Mouse (Mus musculus): ENCODE data around the gene Edf1. TPM values are rescaled to one million over a fixed set of nuclear protein-coding genes. Genes with fewer than 3 reads are reported as not detected.
"Not testable (repeated sequence)": the region's sequence is repeated elsewhere in the genome, so short reads cannot be mapped to it uniquely, and the experiment has no call there.

The Edf1 gene
- total RNA-seq (2022), result 100 to 1,000 TPM; 156 to 257 (median 210) TPM

DNA sequence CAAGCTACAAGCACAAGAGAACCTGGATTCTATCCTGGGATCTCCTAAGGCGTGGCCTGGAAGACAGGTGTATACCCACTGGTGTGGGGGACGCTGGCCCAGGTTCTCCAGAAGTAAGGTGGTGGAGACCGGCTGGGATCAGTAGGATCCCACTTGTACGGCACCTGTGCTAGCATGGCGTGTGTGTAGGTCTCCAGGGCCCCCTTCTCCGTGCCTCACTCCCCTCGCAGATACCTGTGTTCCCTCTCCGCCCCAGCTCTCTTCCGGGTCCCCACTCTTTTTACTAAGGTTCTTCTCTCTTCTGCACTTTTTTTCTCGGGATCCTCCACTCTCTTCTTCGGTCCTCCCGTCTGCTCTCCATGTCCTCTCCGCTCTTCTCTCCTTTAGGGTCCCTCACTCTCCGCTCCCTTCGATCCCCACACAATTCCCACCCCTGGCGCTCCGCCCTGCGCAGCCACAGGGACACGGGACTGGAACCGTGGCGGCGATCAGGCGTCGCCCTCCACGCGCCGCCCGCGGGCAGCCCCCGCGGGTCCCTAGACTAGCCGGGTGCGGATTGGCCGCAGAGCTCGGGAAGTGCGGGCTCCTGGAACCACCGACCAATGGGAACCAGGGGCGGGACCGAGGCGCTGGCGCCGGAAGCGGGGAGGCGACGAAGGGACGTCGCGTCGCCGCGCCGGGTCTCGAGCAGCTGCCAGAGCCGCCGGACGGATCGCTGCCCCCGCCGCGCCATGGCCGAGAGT lies at the start of gene Edf1:
Gene Edf1, plus strand, starts transcription at position 627 of the 743 bp plus-strand sequence.
- DNase-seq (ENCODE audit: low spot score), result peak; percentile 95

DNA sequence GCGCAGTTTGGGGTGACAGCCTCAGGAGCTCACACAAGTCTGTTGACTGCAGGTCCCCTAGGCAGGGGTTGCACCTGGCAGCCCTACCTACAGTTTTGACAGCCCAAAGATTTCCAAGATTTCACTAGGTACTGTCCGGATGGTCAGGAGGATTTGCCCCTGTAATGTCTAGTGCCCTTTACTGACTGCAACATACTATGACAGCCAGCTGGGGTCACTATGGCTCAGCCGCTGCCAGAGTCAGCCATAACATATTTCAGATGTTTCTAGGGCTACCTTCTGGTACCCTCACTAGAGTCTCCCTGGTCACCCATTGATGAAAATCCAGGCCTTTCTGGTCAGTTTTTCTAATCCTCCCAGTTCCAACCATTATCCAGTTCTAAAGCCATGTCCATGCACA lies 47.7 kb upstream of the Edf1 start:
- DNase-seq (ENCODE audit: low spot score), result no peak

DNA sequence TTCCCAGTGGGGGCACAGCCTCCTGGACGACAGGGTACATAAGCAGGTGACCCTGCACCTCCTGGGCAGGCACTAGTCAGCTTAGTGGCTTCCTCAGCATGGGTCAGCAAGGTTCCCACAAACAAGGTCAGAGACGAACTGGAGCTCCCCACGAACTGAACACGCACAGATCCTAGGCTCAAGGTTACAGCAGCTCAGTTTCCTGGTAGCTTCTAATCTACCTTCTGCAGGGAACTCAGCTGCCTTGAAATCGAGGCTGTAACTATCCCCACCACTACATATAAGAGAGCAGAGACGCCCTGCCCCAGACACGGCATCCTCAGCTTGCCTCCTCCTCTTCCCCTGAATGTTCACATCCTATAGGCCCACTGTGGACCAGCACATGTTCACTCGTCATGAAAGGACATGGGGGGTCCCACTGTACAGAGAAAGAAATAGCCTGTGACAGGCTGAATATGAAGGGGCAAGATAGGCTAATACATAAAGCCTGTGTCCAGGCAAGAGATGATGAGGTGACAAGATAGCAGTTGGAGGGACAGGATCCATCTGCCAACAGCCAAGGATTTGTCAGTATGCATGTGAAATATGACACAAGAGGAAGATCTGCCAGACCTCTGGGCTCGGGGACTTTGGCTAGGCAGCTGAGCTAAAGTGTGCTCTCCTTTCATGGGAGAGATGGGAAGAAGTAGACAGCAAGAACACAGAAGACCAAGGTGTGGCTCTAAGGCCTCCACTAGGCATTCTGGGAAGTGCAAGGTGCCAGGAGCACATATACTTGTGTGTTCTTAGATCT lies 30.9 kb upstream of the Edf1 start:
- no peak for DNase-seq (ENCODE audit: low spot score)

DNA sequence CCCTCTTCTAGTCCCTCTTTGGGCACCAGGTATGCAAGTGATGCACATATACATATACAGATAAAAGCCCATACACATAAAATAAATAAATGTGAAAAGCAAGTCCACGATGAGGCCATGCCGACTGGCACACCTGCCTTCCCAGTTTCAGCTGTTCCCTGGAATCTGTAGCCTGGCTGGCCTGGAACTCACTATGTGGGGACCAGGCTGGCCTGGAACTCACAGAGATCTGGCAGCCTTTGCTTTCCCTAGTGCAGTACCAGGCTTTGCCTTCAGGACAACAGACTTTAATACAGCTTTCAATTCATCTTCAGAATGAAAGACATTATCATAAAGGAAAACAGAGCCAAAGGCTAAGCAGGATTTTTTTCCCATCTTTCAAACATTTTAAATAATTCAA lies 23.9 kb upstream of the Edf1 start:
- no peak for DNase-seq (ENCODE audit: low spot score)

DNA sequence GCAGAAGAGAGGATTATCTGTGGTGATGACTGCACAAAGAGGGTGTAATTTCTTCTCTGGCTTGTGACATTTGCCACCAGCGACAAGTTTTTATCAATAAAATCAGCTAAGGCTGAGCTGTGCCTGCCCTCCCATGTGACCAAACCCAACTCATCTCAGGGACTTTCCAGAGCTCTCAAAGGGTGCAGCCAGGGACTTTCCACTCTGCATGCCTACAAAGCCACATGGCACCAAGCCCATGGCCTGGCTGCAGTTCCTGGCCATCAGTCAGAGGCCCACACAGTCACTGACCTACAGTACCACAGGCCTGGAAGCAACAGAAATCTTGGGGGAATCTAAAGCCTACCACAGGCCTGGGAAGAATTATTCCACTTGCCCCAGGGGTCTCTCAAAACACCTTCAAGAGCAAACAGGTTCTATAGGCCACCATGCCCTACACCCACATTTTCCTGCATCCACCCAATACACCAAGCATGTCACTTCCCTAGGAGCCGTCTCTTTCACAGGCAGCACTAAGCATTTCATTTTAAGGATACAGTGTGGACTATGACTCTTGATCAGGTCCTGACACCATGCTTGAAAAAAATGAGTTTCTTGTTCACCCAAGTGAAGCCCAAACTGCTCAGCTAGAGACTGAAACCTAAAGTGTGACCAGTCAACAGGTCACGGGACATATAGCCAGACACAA lies 23.3 kb upstream of the Edf1 start:
- peak; percentile 86 for DNase-seq (ENCODE audit: low spot score)

DNA sequence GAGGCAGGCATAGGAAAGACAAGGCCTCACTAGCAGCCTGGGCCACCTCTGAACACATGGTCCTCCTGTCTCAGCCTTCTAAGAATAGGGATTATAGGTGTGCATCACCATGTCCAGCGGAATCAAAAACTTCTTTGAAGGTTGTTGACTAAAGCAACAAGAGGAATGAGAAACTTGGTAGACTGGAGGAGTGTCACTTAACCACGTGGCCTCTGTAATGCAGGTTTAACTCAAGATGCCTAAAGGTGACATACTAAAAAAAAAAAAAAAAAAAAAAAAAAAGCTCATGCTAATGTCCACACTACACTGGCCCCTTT lies 22.8 kb upstream of the Edf1 start:
- no peak for DNase-seq (ENCODE audit: low spot score)

DNA sequence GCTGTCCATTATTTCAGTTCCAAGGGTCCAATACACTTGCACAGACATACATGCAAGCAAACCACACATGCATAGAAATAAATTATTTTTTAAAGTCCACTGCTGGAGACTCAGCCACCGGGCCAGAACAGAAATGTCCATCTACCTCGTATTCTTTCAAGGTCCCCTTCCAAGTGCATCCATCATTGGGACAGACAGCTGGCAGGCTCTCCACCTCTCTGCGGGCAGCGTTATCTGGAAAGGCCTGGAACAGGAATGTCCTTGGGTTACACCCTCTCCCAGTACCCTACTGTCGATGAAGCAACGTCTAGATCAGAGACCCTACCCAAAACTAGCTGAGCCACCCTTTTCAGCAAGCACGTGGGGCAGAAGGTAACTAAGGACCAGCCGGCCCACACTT lies 21.1 kb upstream of the Edf1 start:
- no peak for DNase-seq (ENCODE audit: low spot score)

DNA sequence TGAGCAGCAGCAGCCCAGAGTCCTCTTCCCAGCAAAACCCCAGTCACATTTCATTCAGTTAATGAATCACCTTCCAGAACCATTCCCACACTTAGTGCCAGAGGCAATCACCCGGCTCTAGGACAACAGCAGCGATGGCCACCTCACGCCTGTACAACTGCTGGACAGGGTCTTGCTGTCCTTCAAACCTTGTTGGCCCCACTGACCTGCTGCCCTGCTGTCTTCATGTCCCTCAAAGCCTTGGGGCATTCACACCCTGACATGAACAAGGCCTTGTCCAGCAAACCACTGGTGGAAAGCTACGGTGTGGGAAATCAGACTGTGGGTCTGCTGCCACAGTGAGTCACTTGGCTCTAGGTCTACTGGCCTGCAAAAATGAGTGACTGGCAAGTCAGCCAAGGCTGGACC lies 17.1 kb upstream of the Edf1 start:
- no peak for DNase-seq (ENCODE audit: low spot score)

DNA sequence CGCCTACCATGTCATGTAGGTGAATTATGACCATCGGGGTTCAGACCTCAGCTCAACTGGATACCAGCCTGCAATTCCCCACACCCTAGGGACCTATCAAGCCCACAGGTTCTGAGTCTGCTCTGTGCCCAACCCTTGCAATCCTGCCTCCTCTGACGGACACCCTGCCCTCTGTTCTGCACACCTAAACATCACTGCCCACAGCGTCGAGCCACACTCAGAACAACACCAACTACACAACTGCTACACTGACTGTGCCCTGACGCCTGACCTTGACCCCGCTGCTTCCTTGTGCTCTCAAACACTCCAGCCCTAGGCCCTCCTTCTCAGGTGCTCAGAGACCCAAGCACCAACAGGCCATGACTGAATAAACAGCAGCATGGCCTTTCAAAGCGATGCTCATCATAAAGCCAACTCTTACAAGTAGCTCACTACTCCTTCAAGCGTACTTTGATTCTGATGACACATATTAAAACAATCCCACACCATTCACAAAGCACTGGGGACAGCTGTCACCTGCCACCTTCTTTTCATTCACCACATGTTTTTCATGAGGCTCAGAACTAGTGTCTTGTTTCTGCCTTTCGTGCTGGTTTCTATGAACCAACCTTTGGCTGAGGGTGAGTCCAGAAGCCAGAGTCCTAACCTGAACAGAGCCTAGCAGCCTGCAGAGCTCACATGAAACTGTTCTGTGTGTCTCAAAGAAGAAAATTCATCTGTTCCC lies 15.8 kb upstream of the Edf1 start:
- DNase-seq (ENCODE audit: low spot score), result no peak

DNA sequence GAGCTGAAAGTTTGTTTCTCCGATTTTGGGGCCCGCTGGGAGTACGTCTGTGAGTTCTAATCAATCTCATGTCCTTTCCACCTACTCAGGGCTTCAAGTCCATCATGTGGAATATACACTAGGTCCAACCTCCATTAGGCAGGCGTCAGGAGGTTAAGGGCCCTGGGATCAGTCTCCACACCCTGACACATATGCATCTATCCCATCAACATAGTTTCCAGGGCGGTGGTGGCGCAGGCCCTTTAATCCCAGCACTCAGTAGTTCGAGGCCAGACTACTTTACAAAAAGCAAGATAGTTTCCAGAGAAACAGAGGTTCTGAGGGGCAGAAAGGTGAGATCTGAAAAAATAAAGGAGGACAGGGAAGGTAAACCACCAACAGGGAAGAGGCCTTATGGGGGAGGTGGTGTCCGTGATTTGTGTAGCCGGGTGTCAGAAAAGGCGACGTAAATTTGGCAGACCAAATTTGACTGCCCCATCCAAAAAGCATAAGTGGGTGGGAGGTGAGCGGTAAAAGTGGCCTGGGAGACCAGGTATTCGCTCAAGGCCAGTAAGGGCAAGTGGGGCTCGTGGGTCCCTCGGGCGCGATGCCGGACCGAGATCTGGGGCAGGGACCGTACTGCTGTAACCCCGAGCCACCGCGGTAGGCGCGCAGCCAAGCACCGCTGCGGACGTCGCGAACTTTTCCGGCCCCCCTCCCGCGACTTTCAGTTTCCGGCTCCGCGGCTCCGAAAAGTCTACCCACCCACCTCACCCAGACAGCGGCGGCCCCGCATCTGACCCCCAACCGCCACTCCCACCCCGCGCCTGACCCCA lies 11.4 kb upstream of the Edf1 start:
- DNase-seq (ENCODE audit: low spot score), result no peak

DNA sequence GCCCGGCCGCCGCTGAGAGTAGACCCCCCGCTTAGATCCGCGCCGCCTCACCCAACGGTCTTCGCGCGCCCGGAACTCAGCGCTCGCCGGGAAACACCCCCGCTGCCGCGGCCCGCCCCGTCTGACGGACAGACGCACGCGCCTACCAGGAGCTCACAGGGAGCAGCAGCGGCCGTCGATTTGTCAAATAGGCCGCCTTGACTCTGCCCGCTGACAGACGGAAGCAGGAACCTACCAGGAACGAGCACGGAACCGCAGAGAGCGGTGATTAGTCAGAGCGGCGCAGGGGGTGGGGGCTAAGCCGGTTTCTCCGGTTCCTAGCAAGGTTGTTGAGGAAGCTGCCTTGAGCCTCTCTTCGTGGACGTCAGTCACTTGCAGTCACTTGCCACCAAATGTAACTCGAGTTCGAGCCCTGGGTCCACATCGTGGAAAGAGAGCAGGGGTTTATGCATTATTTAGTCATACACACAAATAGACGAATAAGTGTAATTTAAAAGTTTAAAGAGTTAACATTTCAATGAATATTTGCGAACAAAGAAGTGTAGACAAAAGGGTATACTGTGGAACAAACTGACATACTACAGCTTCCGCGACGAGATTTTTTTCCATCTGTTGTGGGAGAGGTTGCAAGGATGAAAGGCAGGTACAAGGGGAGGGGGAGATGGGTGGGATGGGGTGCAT lies 10.7 kb upstream of the Edf1 start, which contains the start of gene Traf2:
Gene Traf2, minus strand, starts transcription at position 130 of the 681 bp plus-strand sequence.
- peak; percentile 99 for DNase-seq (ENCODE audit: low spot score)

DNA sequence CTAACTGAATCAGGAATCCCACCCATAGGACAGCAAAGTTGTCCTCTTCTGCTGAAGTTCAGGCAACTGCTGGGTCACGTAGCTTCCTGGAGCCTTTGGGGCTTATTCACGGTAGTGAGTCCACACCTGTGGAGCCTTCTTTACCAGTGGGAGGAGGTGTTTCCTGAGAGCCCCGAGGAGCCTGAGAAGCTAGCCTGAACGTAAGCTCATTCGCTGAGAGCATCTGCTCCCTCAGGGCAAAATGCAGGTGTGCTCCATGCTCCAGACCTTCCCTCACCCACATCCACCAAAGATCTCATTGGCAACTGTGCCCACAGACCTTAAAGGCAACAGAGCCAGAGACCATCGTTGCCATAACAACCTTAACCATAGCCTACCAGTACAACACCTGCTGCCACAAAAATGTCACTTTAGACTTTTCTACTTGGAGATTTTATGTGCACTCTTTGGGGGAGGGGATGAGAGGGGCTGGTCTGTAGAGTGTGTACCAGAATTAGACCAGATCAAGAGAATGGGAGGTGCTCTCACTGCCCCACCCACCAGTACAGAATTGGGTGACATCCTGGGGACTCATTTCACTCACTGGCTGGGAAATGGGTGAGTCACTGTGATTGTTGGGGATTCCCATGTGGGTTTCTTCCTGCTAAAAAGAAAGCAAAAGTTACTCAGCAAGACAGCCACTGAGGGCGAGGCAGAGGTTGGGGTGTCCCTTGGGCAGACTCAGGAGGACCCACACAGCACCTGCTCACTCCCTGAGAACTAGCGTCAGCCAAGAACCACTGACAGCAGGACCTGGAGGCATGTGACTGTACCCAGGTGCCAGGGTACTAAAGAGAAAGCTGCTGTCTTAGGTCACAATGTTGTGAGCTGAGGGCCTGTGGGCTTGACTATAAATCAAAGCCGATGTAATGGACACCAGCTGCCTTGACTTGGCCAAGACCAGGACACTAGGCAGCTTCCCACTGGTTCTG lies 8.3 kb upstream of the Edf1 start:
- DNase-seq (ENCODE audit: low spot score), result no peak

DNA sequence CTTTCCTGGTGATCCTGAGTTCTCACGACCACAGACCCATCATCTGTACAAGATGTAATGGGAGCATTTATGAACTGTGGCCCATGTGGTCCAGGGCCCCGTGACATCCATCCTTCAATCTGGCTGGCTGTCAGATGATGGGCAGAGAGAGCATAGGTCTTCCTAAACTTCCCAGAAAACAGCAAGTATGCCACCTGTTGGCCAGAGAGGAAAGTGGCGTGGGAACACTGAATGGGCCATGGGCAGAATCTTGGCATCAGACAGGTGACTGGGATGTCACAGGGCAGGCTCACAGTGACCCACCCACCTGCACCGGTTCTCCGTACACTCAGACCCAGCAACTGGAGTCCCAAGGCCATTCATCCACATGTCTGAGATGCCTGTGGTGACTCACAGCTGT lies 6.5 kb upstream of the Edf1 start:
- DNase-seq (ENCODE audit: low spot score), result no peak

DNA sequence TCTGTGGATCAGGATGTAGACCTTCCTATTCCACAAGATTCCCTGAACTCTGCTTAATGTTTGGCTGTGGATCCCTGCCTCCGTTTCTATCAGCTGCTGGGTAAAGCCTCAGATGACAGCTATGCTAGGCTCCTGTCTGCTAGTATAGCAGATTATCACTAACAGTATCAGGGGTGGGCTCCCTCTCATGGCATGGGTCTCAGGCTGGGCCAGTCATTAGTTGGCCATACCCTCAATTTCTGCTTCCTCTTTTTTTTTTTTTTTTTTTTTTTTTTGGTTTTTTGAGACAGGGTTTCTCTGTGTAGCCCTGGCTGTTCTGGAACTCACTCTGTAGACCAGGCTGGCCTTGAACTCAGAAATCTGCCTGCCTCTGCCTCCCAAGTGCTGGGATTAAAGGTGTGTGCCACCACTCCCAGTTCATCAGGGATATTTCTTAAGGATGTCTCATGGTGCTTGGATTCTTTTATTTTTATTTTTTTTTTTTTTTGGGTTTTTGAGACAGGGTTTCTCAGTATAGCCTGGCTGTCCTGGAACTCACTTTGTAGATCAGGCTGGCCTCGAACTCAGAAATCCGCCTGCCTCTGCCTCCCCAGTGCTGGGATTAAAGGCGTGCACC lies 4.4 kb upstream of the Edf1 start:
- DNase-seq (ENCODE audit: low spot score), result not testable (repeated sequence)

DNA sequence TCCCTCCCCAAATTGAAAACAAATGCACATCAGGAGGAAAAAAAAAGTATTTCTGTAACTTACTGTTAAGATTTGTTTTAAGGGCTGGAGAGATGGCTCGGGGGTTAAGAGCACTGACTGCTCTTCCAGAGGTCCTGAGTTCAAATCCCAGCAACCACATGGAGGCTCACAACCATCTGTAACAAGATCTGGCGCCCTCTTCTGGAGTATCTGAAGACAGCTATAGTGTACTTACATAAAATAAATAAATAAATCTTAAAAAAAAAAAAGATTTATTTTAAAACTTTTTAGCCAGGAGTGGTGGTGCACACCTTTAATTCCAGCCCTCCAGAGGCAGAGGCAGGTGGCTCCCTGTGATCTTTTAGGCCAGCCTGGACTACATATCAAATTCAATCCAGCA lies 2.2 kb upstream of the Edf1 start:
- not testable (repeated sequence) for DNase-seq (ENCODE audit: low spot score)

DNA sequence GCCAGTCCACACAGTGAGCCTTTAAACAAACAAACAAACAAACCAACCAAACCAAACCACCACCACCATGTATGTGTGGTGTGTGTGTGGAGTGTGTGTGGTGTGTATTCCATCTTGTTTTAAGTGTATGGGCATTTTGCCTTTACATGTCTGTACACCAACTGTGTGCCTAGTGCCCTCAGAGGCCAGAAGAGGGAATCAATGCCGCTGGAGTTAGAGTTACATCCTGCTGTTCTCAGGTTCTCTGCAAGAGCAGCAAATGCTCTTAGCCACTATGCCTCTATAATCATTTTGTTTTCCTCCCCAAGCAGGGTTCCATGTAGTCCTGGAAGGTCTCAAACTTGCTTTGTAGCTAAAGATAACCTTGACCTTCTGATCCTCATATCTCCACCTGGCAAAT lies 1.4 kb upstream of the Edf1 start:
- DNase-seq (ENCODE audit: low spot score), result no peak

DNA sequence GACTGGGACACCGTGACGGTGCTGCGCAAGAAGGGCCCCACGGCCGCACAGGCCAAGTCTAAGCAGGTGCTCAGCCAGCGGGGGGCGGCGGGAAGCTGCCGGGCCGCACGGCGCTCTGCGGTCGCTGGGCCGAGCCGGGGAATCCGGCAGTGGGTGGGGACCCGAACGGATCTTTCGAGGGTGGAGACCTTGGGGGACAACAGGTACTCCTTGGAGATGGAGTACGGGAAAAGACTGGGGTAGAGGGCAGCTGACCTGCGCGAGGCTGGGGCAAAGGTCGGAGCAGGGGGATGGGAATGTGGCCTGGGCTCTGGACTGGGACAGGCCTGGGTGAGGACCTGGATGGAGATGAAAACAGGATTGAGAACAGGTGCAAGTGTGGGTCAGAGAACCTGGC lies 315 bp downstream of the Edf1 start:
- no peak for DNase-seq (ENCODE audit: low spot score)

DNA sequence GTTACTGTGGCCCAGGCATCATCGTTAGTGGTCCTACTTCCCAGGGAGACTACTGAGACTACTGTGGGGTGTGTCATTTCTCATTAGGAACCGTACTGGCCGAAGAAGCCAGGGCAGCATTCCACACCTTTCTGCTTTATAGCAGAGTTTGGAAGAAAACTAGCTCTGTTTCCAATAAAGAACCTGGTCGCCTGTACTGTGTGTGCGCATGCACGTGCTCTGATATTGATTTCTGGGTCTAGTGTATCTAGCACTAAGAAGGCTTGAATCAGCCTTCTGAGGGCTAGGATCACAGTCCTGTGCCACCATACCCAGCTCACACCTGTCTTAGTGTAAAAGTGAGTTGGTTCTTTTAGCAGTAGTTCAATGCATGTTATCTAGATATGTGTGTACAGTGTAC lies 1.1 kb downstream of the Edf1 start:
- DNase-seq (ENCODE audit: low spot score), result no peak

DNA sequence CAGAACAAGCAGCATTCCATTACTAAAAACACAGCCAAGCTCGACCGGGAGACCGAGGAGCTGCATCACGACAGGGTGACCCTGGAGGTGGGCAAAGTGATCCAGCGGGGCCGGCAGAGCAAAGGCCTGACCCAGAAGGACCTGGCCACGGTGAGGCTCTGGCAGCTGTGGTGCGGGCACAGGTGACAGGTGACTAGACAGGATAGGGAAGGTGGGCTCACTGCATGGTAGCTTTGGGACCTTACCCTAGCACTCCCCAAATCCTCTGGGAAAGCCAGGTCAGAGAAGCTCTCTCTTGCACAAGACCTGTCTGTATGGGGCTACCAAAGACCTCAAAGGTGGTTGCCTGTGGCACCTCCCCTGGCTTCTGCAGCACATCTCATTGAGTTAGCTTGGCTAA lies 2.9 kb downstream of the Edf1 start:
- DNase-seq (ENCODE audit: low spot score), result no peak
